Mouse (Mus musculus): ENCODE data around the gene Tmem150a. TPM values are rescaled to one million over a fixed set of nuclear protein-coding genes. Genes with fewer than 3 reads are reported as not detected.

The Tmem150a gene
- polyA plus RNA-seq, 1 experiment from 2014 or later, result 52.0 TPM

- Histone ChIP-seq H3K4me3 (replicated peaks) (peak overlapping the region; percentile 79), H3K36me3 (replicated peaks) (peaks cover 51% of the 10 kb centered on the region), H3K9ac (peak overlapping the region; percentile 92), H3K27me3 (no peaks in the 10 kb centered on the region), H3K4me2 (peak overlapping the region; percentile 84), H3K9me3 (replicated peaks) (no peaks in the 10 kb centered on the region), H3K27ac (replicated peaks) (peak overlapping the region; percentile 100), H3K4me1 (replicated peaks) (peaks cover 78% of the 10 kb centered on the region)
- no peak for ATAC-seq (ENCODE audit: insufficient read depth)
- WGBS (ENCODE audit: insufficient replicate concordance), result 61% methylated on average over 3 of the region's 3 CpGs
Measured at GRCm38 (mm10) chr6:72387816-72388215, 32.6 kb downstream of the Tmem150a start.

GRCm38 (mm10) chr6:72388266-72388665 is 33.0 kb downstream of the Tmem150a start:
- peak overlapping the region; percentile 84 for H3K4me2 ChIP-seq
- H3K4me1 ChIP-seq (replicated peaks), result peaks cover 78% of the 10 kb centered on the region
- H3K27ac ChIP-seq (replicated peaks), result peak overlapping the region; percentile 100
- H3K9me3 ChIP-seq (replicated peaks), result no peaks in the 10 kb centered on the region
- 48% methylated on average over 10 of the region's 10 CpGs for WGBS (ENCODE audit: insufficient replicate concordance)
- H3K27me3 ChIP-seq, result no peaks in the 10 kb centered on the region
- H3K4me3 ChIP-seq (replicated peaks), result peak overlapping the region; percentile 79
- H3K9ac ChIP-seq, result peak overlapping the region; percentile 92
- peaks cover 56% of the 10 kb centered on the region for H3K36me3 ChIP-seq (replicated peaks)
- no peak for ATAC-seq (ENCODE audit: insufficient read depth)

GRCm38 (mm10) chr6:72388791-72389329 is 33.6 kb downstream of the Tmem150a start:
- WGBS (ENCODE audit: insufficient replicate concordance), result 37% methylated on average over 6 of the region's 6 CpGs

GRCm38 (mm10) chr6:72389471-72389940 is 34.3 kb downstream of the Tmem150a start:
- no peaks in the 10 kb centered on the region for H3K9me3 ChIP-seq (replicated peaks)
- H3K27me3 ChIP-seq, result no peaks in the 10 kb centered on the region
- ATAC-seq (ENCODE audit: insufficient read depth), result peak; percentile 90
- peak overlapping the region; percentile 92 for H3K9ac ChIP-seq
- peak overlapping the region; percentile 100 for H3K27ac ChIP-seq (replicated peaks)
- peaks cover 77% of the 10 kb centered on the region for H3K4me1 ChIP-seq (replicated peaks)
- WGBS (ENCODE audit: insufficient replicate concordance), result 1% methylated on average over 13 of the region's 13 CpGs
- H3K4me2 ChIP-seq, result peak overlapping the region; percentile 84
- peaks cover 63% of the 10 kb centered on the region for H3K36me3 ChIP-seq (replicated peaks)
- peak overlapping the region; percentile 79 for H3K4me3 ChIP-seq (replicated peaks)

More at GRCm38 (mm10) chr6:72388791-72389329, 33.6 kb downstream of the Tmem150a start:
- no peaks in the 10 kb centered on the region for H3K9me3 ChIP-seq (replicated peaks)
- ATAC-seq (ENCODE audit: insufficient read depth), result no peak
- H3K4me3 ChIP-seq (replicated peaks), result peak overlapping the region; percentile 79
- H3K27ac ChIP-seq (replicated peaks), result peak overlapping the region; percentile 100
- peak overlapping the region; percentile 84 for H3K4me2 ChIP-seq
- peaks cover 77% of the 10 kb centered on the region for H3K4me1 ChIP-seq (replicated peaks)
- H3K36me3 ChIP-seq (replicated peaks), result peaks cover 59% of the 10 kb centered on the region
- peak overlapping the region; percentile 92 for H3K9ac ChIP-seq
- H3K27me3 ChIP-seq, result no peaks in the 10 kb centered on the region

- peak; percentile 49 for ATAC-seq (ENCODE audit: insufficient read depth)
- H3K27ac ChIP-seq (replicated peaks), result peak within 1 kb of the TSS; percentile 100
- H3K9me3 ChIP-seq (replicated peaks), result no peaks in the 10 kb centered on the region
- peak within 1 kb of the TSS; percentile 92 for H3K9ac ChIP-seq
- WGBS (ENCODE audit: insufficient replicate concordance), result under 1% methylated on average over 33 of the region's 33 CpGs
- H3K4me3 ChIP-seq (replicated peaks), result peak within 1 kb of the TSS; percentile 79
- H3K27me3 ChIP-seq, result no peaks in the 10 kb centered on the region
- peak within 1 kb of the TSS; percentile 84 for H3K4me2 ChIP-seq
- peaks cover 76% of the 10 kb centered on the region for H3K4me1 ChIP-seq (replicated peaks)
- peaks cover 59% of the 10 kb centered on the region for H3K36me3 ChIP-seq (replicated peaks)
Measured at GRCm38 (mm10) chr6:72389941-72390771, 34.9 kb downstream of the Tmem150a start, which contains the start of gene Vamp8. Gene Vamp8 (minus strand): TSS chr6:72390703.

- H3K4me1 ChIP-seq (replicated peaks), result peaks cover 76% of the 10 kb centered on the region
- no peaks in the 10 kb centered on the region for H3K27me3 ChIP-seq
- peaks cover 51% of the 10 kb centered on the region for H3K36me3 ChIP-seq (replicated peaks)
- H3K4me2 ChIP-seq, result peak overlapping the region; percentile 84
- peak overlapping the region; percentile 92 for H3K9ac ChIP-seq
- H3K9me3 ChIP-seq (replicated peaks), result no peaks in the 10 kb centered on the region
- H3K27ac ChIP-seq (replicated peaks), result peak overlapping the region; percentile 100
- WGBS (ENCODE audit: insufficient replicate concordance), result 4% methylated on average over 12 of the region's 12 CpGs
- peak overlapping the region; percentile 79 for H3K4me3 ChIP-seq (replicated peaks)
- ATAC-seq (ENCODE audit: insufficient read depth), result peak; percentile 59
Measured at GRCm38 (mm10) chr6:72390795-72391521, 35.7 kb downstream of the Tmem150a start.

- Histone ChIP-seq H3K4me3 (replicated peaks) (peak overlapping the region; percentile 79), H3K9ac (peak overlapping the region; percentile 44; the same call in 1 of the 2 replicates), H3K4me2 (peak overlapping the region; percentile 84), H3K27ac (replicated peaks) (peak overlapping the region; percentile 60), H3K9me3 (replicated peaks) (no peaks in the 10 kb centered on the region), H3K27me3 (no peaks in the 10 kb centered on the region), H3K4me1 (replicated peaks) (peaks cover 71% of the 10 kb centered on the region), H3K36me3 (replicated peaks) (peaks cover 42% of the 10 kb centered on the region)
- no peak for ATAC-seq (ENCODE audit: insufficient read depth)
- WGBS (ENCODE audit: insufficient replicate concordance), result 82% methylated on average over 5 of the region's 5 CpGs
Measured at GRCm38 (mm10) chr6:72392341-72392740, 37.1 kb downstream of the Tmem150a start.

GRCm38 (mm10) chr6:72396837-72397251 is 41.6 kb downstream of the Tmem150a start:
- H3K9me3 ChIP-seq (replicated peaks), result no peaks in the 10 kb centered on the region
- no peak overlapping the region for H3K9ac ChIP-seq
- no peak overlapping the region for H3K4me3 ChIP-seq (replicated peaks)
- WGBS (ENCODE audit: insufficient replicate concordance), result 71% methylated on average over 10 of the region's 10 CpGs
- H3K27ac ChIP-seq (replicated peaks), result peak overlapping the region; percentile 49
- H3K4me1 ChIP-seq (replicated peaks), result peaks cover 61% of the 10 kb centered on the region
- peaks cover 25% of the 10 kb centered on the region for H3K36me3 ChIP-seq (replicated peaks)
- H3K27me3 ChIP-seq, result no peaks in the 10 kb centered on the region
- ATAC-seq (ENCODE audit: insufficient read depth), result no peak
- H3K4me2 ChIP-seq, result no peak overlapping the region

GRCm38 (mm10) chr6:72399967-72400366 is 44.7 kb downstream of the Tmem150a start:
- Histone ChIP-seq H3K27ac (replicated peaks) (no peak overlapping the region), H3K4me3 (replicated peaks) (no peak overlapping the region), H3K9ac (no peak overlapping the region), H3K36me3 (replicated peaks) (no peaks in the 10 kb centered on the region), H3K4me2 (no peak overlapping the region), H3K9me3 (replicated peaks) (no peaks in the 10 kb centered on the region), H3K4me1 (replicated peaks) (peaks cover 37% of the 10 kb centered on the region), H3K27me3 (no peaks in the 10 kb centered on the region)
- WGBS (ENCODE audit: insufficient replicate concordance), result 72% methylated on average over 2 of the region's 2 CpGs
- ATAC-seq (ENCODE audit: insufficient read depth), result no peak

GRCm38 (mm10) chr6:72401875-72402274 is 46.6 kb downstream of the Tmem150a start:
- Histone ChIP-seq H3K9ac (no peak overlapping the region), H3K4me1 (replicated peaks) (peaks cover 26% of the 10 kb centered on the region), H3K27me3 (no peaks in the 10 kb centered on the region), H3K4me2 (no peak overlapping the region), H3K4me3 (replicated peaks) (no peak overlapping the region), H3K27ac (replicated peaks) (0 out of 2 replicates have a peak overlapping the region, but pooled peaks have one; percentile 11), H3K9me3 (replicated peaks) (no peaks in the 10 kb centered on the region), H3K36me3 (replicated peaks) (no peaks in the 10 kb centered on the region)
- ATAC-seq (ENCODE audit: insufficient read depth), result peak; percentile 21; the same call in 1 of the 2 replicates
- 13% methylated on average over 7 of the region's 7 CpGs for WGBS (ENCODE audit: insufficient replicate concordance)
